Mouse (Mus musculus) small intestine, adult 2 months (tissue): ENCODE results near the gene Fhod1. TPM values are rescaled to one million over a fixed set of nuclear protein-coding genes. Genes with fewer than 3 reads are reported as not detected.
A peak's percentile ranks its signal among the peaks of the same experiment; 100 is the strongest.

Experiments used
- H3K27ac ChIP-seq: fragments of 200-500 bp; 2 replicates; pipeline ENCODE4 v1.5.1; 2012; ENCODE audit warnings: low read depth, low read length, control low read depth, inconsistent platforms; ENCODE audit not compliant: insufficient read depth
- H3K27me3 ChIP-seq: fragments of 200-500 bp; 2 replicates; pipeline ENCODE4 v1.6.1; 2012; ENCODE audit warnings: mild to moderate bottlenecking, moderate library complexity, low read length, inconsistent platforms; ENCODE audit not compliant: control insufficient read depth, insufficient read depth
- H3K36me3 ChIP-seq: fragments of 200-500 bp; 2 replicates; pipeline ENCODE4 v1.6.1; 2012; ENCODE audit warnings: mild to moderate bottlenecking, low read length, control low read depth, inconsistent platforms; ENCODE audit not compliant: control insufficient read depth, insufficient read depth
- H3K4me1 ChIP-seq: fragments of 200-500 bp; 2 replicates; pipeline ENCODE4 v1.6.1; 2012; ENCODE audit warnings: low read length, inconsistent platforms, mixed read lengths; ENCODE audit not compliant: control insufficient read depth, insufficient read depth, insufficient read length
- H3K4me3 ChIP-seq: fragments of 200-500 bp; 2 replicates; pipeline ENCODE4 v1.5.1; 2012; ENCODE audit warnings: low read depth, mild to moderate bottlenecking, control low read depth, inconsistent platforms, low read length, moderate library complexity
- CTCF ChIP-seq: fragments of 200-500 bp; IDR thresholded peaks from 2 replicates; pipeline ENCODE4 v1.5.1; 2012; ENCODE audit warnings: low read depth, mild to moderate bottlenecking, control low read depth, inconsistent platforms, low read length, moderate library complexity, mixed read lengths; ENCODE audit not compliant: insufficient replicate concordance, insufficient read length; ENCODE audit errors: extremely low read depth
- POLR2A ChIP-seq: fragments of 200-500 bp; IDR thresholded peaks from 2 replicates; pipeline ENCODE4 v1.6.1; 2012; ENCODE audit warnings: low read depth, mild to moderate bottlenecking, control low read depth, inconsistent platforms, low read length, moderate library complexity
- WGBS: fragments of 180-500 bp; shearing (Covaris S2); methylation state at CpG from one replicate; pipeline ENCODE4 v1.1.7; 2018; 5-methylcytosine and 5-hydroxymethylcytosine counted together
- polyA plus RNA-seq: library from polyadenylated mRNA; depleted of rRNA; stranded (reverse); fragments of >200 nt; gene quantifications from 2 replicates; pipeline ENCODE4 v1.2.3, GENCODE M21; 2012

The Fhod1 gene
- polyA plus RNA-seq, 1 experiment, result 19.6 TPM

DNA sequence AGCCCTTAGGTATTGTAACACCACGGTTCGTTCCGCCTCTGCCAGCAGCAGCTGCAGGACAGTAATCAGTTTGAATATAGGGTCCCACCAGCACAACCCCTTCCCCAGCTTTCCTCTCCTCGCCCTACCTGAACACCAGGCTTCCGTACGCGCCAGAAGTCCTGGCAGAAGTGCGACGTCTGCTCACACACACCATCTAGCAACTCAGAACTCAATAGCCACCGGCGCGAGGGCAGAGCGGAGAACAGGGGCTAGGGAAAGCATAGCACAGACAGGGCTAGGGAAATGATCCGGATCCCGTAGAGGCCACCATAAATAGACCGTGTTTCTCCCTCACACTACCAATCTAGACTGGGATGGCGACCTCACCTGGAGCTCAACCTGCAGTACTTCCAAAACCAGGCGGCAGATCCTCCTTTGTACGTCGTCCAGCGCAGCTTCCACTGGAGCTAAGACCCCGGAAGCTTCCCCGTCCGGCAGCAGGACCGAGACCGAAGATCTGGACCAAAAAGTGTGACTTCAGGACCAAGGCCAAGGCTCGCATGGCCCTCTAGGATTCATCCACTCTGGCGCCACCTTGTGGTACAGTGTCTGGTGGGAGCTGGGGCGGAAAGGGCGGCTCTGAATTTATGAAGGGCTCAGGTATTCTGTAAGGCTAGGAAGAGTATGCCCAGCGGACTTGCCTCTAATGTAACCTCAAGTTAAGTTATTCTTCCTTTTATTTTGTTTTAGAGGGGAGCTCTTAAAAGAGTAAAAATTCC is 57.0 kb downstream of the Fhod1 start:
- Histone ChIP-seq H3K36me3 (no peaks in the 10 kb centered on the region), H3K4me3 (peak overlapping the region; percentile 75; the same call in 1 of the 2 replicates), H3K4me1 (peaks cover 12% of the 10 kb centered on the region), H3K27ac (no peak overlapping the region), H3K27me3 (no peaks in the 10 kb centered on the region; the same call in 1 of the 2 replicates)
- peak; percentile 31; the same call in 1 of the 2 replicates for TF ChIP-seq POLR2A
- TF ChIP-seq CTCF, result peak; percentile 96; the same call in 1 of the 2 replicates
- WGBS, result 9% methylated on average over 31 of the region's 31 CpGs

DNA sequence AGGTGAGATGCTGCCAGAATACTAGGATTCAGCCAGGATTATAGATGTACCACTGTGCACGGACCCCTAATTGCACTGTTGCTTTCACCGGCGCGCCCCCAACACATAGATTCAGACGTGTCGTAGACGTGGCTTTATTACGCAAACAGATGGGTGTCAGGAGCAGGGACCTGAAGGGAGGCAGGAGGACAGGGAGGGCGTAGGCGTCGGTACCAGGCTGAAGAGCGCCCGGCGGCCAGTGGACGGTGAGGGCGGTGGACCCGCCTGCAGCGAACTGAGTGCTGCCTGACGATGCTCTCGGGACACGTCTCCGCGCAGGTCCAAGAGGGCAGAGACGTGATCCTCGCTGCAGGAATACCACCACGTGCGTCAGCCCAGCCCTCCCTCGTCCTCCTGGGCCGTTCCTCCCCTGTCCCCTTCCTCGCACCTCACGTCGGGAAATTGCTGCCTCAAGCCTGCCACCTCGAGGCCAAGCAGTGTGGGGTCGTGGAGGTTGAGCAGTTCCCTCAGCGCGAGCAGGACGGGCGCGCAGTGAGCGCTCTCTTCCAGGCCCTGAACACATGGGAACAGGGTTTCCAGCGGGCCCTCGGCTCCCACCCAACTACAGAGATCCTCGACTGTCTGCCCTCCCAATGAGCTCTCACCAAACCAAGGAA is 57.8 kb downstream of the Fhod1 start, which contains the start of gene 4931428F04Rik:
Gene 4931428F04Rik (minus strand): TSS at position 60 of the 656 bp plus-strand sequence.
- Histone ChIP-seq H3K36me3 (no peaks in the 10 kb centered on the region), H3K4me3 (peak within 1 kb of the TSS; percentile 75), H3K27ac (peak within 1 kb of the TSS; percentile 23; the same call in 1 of the 2 replicates), H3K4me1 (peaks cover 12% of the 10 kb centered on the region), H3K27me3 (no peaks in the 10 kb centered on the region; the same call in 1 of the 2 replicates)
- 3% methylated on average over 43 of the region's 43 CpGs for WGBS
- 0 out of 2 replicates have a peak, but pooled peaks have one; percentile 31 for TF ChIP-seq CTCF
- no peak for TF ChIP-seq POLR2A

DNA sequence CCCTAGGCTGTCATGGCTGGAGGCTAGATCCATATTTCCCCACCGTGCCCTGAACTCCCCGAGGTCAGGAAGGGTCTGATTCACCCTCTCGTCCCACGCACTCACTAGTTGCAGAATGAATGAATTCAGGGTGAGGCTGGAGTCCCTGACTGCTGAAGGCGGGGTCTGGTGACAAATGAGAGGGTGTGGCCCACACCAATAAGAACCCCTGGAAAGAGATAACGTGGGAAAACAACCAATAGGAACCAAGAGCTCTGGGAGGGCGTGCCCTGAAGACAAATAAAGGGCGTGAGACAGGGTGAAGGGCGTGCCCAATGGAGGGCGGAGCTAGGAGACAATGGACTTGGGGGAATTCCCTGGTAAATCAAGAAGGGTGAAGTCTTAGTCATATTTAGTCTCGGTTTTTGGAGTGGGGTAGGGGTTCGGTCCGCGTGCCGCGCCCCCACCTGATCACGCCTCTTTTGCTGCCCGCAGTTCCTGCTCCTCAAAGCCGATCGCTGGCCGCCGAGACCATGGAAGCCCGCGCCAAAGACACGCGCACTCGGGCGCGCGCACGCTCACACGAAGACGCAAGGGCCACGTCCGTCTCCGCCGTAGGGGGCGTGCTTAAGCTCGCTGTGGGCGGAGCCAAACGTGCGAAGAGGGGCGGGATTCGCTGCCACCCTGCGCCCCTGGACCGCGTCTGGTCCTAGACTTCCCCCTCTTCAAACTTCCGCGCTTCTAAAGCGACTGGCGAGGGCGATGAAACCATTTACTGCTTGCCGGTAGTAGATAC is 58.6 kb downstream of the Fhod1 start:
- TF ChIP-seq POLR2A (0 out of 2 replicates have a peak, but pooled peaks have one; percentile 13), CTCF (peak; percentile 8; the same call in 1 of the 2 replicates)
- peak overlapping the region; percentile 23; the same call in 1 of the 2 replicates for H3K27ac ChIP-seq
- WGBS, result 1% methylated on average over 53 of the region's 53 CpGs
- peaks cover 12% of the 10 kb centered on the region for H3K4me1 ChIP-seq
- no peaks in the 10 kb centered on the region; the same call in 1 of the 2 replicates for H3K27me3 ChIP-seq
- no peaks in the 10 kb centered on the region for H3K36me3 ChIP-seq
- peak overlapping the region; percentile 75 for H3K4me3 ChIP-seq

DNA sequence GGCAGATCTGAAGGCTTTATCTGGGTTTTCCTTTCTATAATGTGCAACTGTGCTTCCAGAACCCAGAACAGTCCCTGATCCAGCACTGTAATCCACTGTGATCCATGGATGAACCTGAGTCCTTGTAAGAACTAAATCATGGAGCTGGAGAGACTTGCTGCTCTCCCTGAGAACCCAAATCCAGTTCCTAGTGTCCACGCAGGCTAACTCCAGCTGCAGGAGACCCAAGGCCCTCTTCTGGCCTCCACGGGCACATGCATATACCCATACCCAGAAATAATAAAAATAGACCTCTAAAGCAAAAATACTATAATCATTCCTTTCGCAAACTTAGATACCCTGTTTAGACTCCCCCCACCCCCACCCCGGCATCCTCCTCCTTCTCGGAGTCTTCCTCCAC is 59.5 kb downstream of the Fhod1 start:
- 82% methylated on average over 5 of the region's 5 CpGs for WGBS
- no peak overlapping the region for H3K27ac ChIP-seq

DNA sequence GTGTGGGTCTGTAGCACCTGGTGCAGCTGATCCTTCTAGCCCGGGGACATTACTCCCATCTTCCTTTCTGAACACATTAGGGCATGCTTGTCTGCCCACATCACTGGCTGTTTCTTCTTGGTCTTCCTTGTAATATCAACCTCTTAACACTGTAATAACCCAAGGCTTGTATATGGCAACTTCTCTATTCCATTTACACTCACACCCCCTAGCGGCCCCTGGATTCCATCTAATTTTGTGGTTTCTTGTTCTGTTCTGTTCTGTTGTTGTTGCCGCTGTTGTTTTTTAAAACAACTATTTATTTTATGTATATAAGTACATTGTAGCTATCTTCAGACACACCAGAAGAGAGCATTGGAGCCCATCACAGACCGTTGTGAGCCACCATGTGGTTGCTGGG is 60.8 kb downstream of the Fhod1 start:
- no peak overlapping the region for H3K4me3 ChIP-seq
- H3K36me3 ChIP-seq, result no peaks in the 10 kb centered on the region
- H3K27me3 ChIP-seq, result no peaks in the 10 kb centered on the region; the same call in 1 of the 2 replicates
- peaks cover 15% of the 10 kb centered on the region for H3K4me1 ChIP-seq
- H3K27ac ChIP-seq, result no peak overlapping the region
- no peak for TF ChIP-seq CTCF
- TF ChIP-seq POLR2A, result no peak
- WGBS, result 92% methylated on average over 4 of the region's 4 CpGs

More for the DNA sequence above, 59.5 kb downstream of the Fhod1 start:
- Histone ChIP-seq H3K36me3 (no peaks in the 10 kb centered on the region), H3K4me3 (no peak overlapping the region), H3K27me3 (no peaks in the 10 kb centered on the region; the same call in 1 of the 2 replicates), H3K4me1 (peaks cover 13% of the 10 kb centered on the region)
- TF ChIP-seq CTCF, result no peak
- TF ChIP-seq POLR2A, result no peak

DNA sequence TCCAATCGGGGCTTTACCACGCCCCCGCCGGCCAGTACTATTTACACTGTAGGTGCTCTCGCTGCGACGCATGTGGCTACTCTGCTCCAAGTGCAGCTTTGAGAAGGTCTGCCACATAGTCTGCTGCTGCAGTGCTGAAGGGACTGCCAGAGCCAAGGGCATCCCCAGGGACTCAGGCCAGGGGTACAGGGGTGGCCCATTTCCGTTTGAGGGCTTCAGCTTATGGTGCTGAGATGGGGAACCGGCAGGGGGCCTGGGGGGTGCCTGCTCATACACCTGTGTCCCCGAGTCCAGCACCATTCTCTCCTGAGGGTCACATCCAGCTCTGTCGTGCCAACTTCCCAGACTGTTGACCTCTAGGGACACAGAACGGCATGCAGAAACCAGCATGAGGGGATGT is 62.2 kb downstream of the Fhod1 start:
- Histone ChIP-seq H3K4me1 (peaks cover 12% of the 10 kb centered on the region), H3K36me3 (no peaks in the 10 kb centered on the region), H3K27me3 (no peaks in the 10 kb centered on the region; the same call in 1 of the 2 replicates), H3K27ac (no peak overlapping the region), H3K4me3 (no peak overlapping the region)
- WGBS, result 77% methylated on average over 12 of the region's 12 CpGs
- TF ChIP-seq CTCF, result no peak
- TF ChIP-seq POLR2A, result no peak
